Comparison of ENCODE assay signal across 28 mouse cellular contexts in the genomic region with DNA sequence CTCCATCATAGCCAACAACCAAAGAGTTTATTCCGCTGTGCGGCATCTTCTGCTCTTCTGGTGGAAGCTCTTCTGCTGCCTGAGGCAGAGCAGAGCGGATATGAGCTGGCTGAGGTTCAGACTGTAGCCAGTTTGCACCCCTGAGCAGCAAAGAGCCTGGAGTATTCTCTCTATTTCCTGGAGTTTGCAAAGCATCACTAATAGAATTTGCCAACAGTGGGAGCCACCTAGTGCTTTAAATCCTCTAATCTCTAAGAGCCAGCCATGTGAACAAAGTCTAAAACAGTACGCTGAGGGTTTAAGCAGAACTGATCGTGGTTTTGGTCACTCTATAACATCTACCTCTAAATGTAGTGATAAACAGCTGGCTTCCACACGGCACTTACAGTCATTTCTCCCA.
DNase-seq lines count a peak whose midpoint lies in the region; ATAC-seq lines count a peak whose summit lies in the region.
"Had no signal": no experiment of that assay in that cellular context is flagged by ENCODE, and none has a peak within 500 bp of the region (broad histone marks: within the 10 kb centered on the region; RNA-seq: fewer than 3 reads in every experiment).

No protein-coding gene starts in this region.

- DNase-seq in heart, adult 11 months, result peak; percentile 55
- DNase-seq in heart, embryonic 10.5 days (ENCODE audit: low spot score), result no peak
- peak; percentile 31 for DNase-seq in midbrain, embryonic 14.5 days
- no peak for DNase-seq in midbrain, embryonic 10.5 days (ENCODE audit: low spot score)
- no peak for DNase-seq in Muller cell, postnatal 12 days (ENCODE audit: inconsistent ontology term)
- DNase-seq: adrenal gland, postnatal 25 days; cerebellum, adult 8-10 months; embryo, embryonic 11 days; gastrocnemius, postnatal 25 days; heart, adult 18-20 months; heart, postnatal 4 days; kidney, adult 11 months; kidney, postnatal 14 days; left cerebral cortex, postnatal 4 days; liver, postnatal 0 days; lung, postnatal 36 days; right cerebral cortex, postnatal 14 days; thymus, adult 18-20 months; thymus, postnatal 25 days had no signal

- H3K4me2 ChIP-seq in midbrain, embryonic 14.5 days (ENCODE audit: low read length), result no peak overlapping the region
- H3K4me2 ChIP-seq in midbrain, embryonic 15.5 days, result no peak overlapping the region
- H3K4me2 ChIP-seq: embryonic facial prominence, embryonic 12.5 days; heart, embryonic 12.5 days; hindbrain, embryonic 14.5 days; liver, embryonic 12.5 days had no signal

- H3K9me3 ChIP-seq in heart, embryonic 10.5 days, result no peaks in the 10 kb centered on the region
- H3K9me3 ChIP-seq in midbrain, embryonic 14.5 days (ENCODE audit: control insufficient read depth, low read length), result no peaks in the 10 kb centered on the region
- 0 out of 2 replicates have a peak, but pooled peaks cover 6% of the 10 kb centered on the region for H3K9me3 ChIP-seq in midbrain, embryonic 10.5 days (replicated peaks)
- H3K9me3 ChIP-seq in midbrain, embryonic 15.5 days, result no peaks in the 10 kb centered on the region
- H3K9me3 ChIP-seq: G1E; liver, embryonic 12.5 days had no signal

- ATAC-seq in midbrain, embryonic 14.5 days (ENCODE audit: low FRiP score, low TSS enrichment), result no peak
- ATAC-seq in midbrain, embryonic 15.5 days (replicated peaks), result peak; percentile 33; the same call in 1 of the 2 replicates
- ATAC-seq in monocyte, adult 5-6 weeks (replicated peaks; ENCODE audit: insufficient number of reproducible peaks, low FRiP score, low TSS enrichment, poor library complexity, severe bottlenecking), result no peak
- ATAC-seq: inflammation-experienced regulatory T-cells, adult 6 months; liver, embryonic 12.5 days; liver, postnatal 0 days had no signal

- WGBS in heart, embryonic 10.5 days, result 86% methylated on average over 6 of the region's 6 CpGs
- WGBS in midbrain, embryonic 14.5 days, result 79% methylated on average over 6 of the region's 6 CpGs
- 91% methylated on average over 6 of the region's 6 CpGs for WGBS in midbrain, embryonic 10.5 days
- WGBS in midbrain, embryonic 15.5 days, result 74% methylated on average over 6 of the region's 6 CpGs

- H3K4me3 ChIP-seq in heart, embryonic 10.5 days, result no peak overlapping the region
- H3K4me3 ChIP-seq in midbrain, embryonic 14.5 days (replicated peaks; ENCODE audit: low read depth, low read length), result no peak overlapping the region
- no peak overlapping the region for H3K4me3 ChIP-seq in midbrain, embryonic 10.5 days
- no peak overlapping the region for H3K4me3 ChIP-seq in midbrain, embryonic 15.5 days
- H3K4me3 ChIP-seq: embryonic facial prominence, embryonic 12.5 days; heart, embryonic 12.5 days; liver, embryonic 12.5 days had no signal

- no peak overlapping the region for H3K27ac ChIP-seq in heart, embryonic 10.5 days
- no peak overlapping the region for H3K27ac ChIP-seq in midbrain, embryonic 14.5 days (replicated peaks; ENCODE audit: low read depth, low read length)
- no peak overlapping the region for H3K27ac ChIP-seq in midbrain, embryonic 10.5 days (replicated peaks)
- no peak overlapping the region for H3K27ac ChIP-seq in midbrain, embryonic 15.5 days
- H3K27ac ChIP-seq: embryonic facial prominence, embryonic 12.5 days; hindbrain, embryonic 14.5 days; liver, embryonic 12.5 days had no signal

- no peak overlapping the region for H3K9ac ChIP-seq in midbrain, embryonic 14.5 days (replicated peaks; ENCODE audit: low read length)
- H3K9ac ChIP-seq in midbrain, embryonic 15.5 days, result no peak overlapping the region
- H3K9ac ChIP-seq: embryonic facial prominence, embryonic 12.5 days; heart, embryonic 12.5 days; hindbrain, embryonic 14.5 days; liver, embryonic 12.5 days; liver, postnatal 0 days had no signal

- H3K27me3 ChIP-seq in heart, embryonic 10.5 days (ENCODE audit: insufficient read depth, poor library complexity, severe bottlenecking), result no peaks in the 10 kb centered on the region
- no peaks in the 10 kb centered on the region for H3K27me3 ChIP-seq in midbrain, embryonic 14.5 days (ENCODE audit: control insufficient read depth, insufficient read depth, low read length)
- H3K27me3 ChIP-seq in midbrain, embryonic 10.5 days (ENCODE audit: low read depth, poor library complexity, severe bottlenecking), result no peaks in the 10 kb centered on the region
- H3K27me3 ChIP-seq in midbrain, embryonic 15.5 days (replicated peaks), result no peaks in the 10 kb centered on the region
- H3K27me3 ChIP-seq: CH12.LX; embryonic facial prominence, embryonic 12.5 days; heart, embryonic 12.5 days; liver, embryonic 12.5 days had no signal

- H3K36me3 ChIP-seq in heart, embryonic 10.5 days, result no peaks in the 10 kb centered on the region
- no peaks in the 10 kb centered on the region for H3K36me3 ChIP-seq in midbrain, embryonic 14.5 days (ENCODE audit: control insufficient read depth, insufficient read depth, low read length)
- no peaks in the 10 kb centered on the region for H3K36me3 ChIP-seq in midbrain, embryonic 10.5 days
- no peaks in the 10 kb centered on the region for H3K36me3 ChIP-seq in midbrain, embryonic 15.5 days (replicated peaks)
- H3K36me3 ChIP-seq: embryonic facial prominence, embryonic 12.5 days; G1E; heart, embryonic 12.5 days; liver, embryonic 12.5 days had no signal

- no peaks in the 10 kb centered on the region for H3K4me1 ChIP-seq in heart, embryonic 10.5 days
- no peaks in the 10 kb centered on the region for H3K4me1 ChIP-seq in midbrain, embryonic 14.5 days (ENCODE audit: control insufficient read depth, insufficient read depth, low read length)
- no peaks in the 10 kb centered on the region for H3K4me1 ChIP-seq in midbrain, embryonic 10.5 days
- no peaks in the 10 kb centered on the region for H3K4me1 ChIP-seq in midbrain, embryonic 15.5 days
- H3K4me1 ChIP-seq: embryonic facial prominence, embryonic 12.5 days; heart, embryonic 12.5 days; liver, embryonic 12.5 days had no signal

Comparison
In these comparisons a context has a peak if more than half of its experiments do, and no peak if none do; other contexts are left out.
1. DNase-seq: peak in heart, adult 11 months (single experiment) and midbrain, embryonic 14.5 days (single experiment); none in heart, embryonic 10.5 days (single experiment), midbrain, embryonic 10.5 days (single experiment) and Muller cell, postnatal 12 days (single experiment).